Mouse (Mus musculus) midbrain, embryonic 11.5 days (tissue): ENCODE data around the gene Dock1. TPM values are rescaled to one million over a fixed set of nuclear protein-coding genes. Genes with fewer than 3 reads are reported as not detected.

Experiments used
- ATAC-seq: fragments of 200-750 bp; cut with Nextera tagmentation; 2 replicates; pipeline ENCODE4 v1.8.0; 2017; ENCODE audit warnings: moderate TSS enrichment, moderate library complexity; ENCODE audit not compliant: low FRiP score
- DNase-seq: peaks from one replicate; pipeline ENCODE4 v3.0.0; 2015; ENCODE audit warnings: low spot score; ENCODE audit errors: missing footprints
- H3K27ac ChIP-seq: fragments of 300-500 bp; sonication (generic); 2 replicates; pipeline ENCODE4 v1.5.1; 2014; ENCODE audit warnings: low read depth, low read length
- H3K27me3 ChIP-seq: fragments of 300-500 bp; sonication (generic); 2 replicates; pipeline ENCODE4 v1.6.1; 2014; ENCODE audit warnings: mild to moderate bottlenecking, low read length, moderate library complexity, mixed read lengths; ENCODE audit not compliant: control insufficient read depth, insufficient read depth
- H3K36me3 ChIP-seq: fragments of 300-500 bp; sonication (generic); 2 replicates; pipeline ENCODE4 v1.6.1; 2014; ENCODE audit warnings: mild to moderate bottlenecking, low read length, moderate library complexity, mixed read lengths; ENCODE audit not compliant: control insufficient read depth, insufficient read depth
- H3K4me1 ChIP-seq: fragments of 300-500 bp; sonication (generic); 2 replicates; pipeline ENCODE4 v1.6.1; 2014; ENCODE audit warnings: low read length; ENCODE audit not compliant: control insufficient read depth, insufficient read depth
- H3K4me2 ChIP-seq: fragments of 300-500 bp; sonication (generic); 2 replicates; pipeline ENCODE4 v1.6.1; 2014; ENCODE audit warnings: mild to moderate bottlenecking, moderate library complexity
- H3K4me3 ChIP-seq: fragments of 300-500 bp; sonication (generic); 2 replicates; pipeline ENCODE4 v1.5.1; 2014; ENCODE audit warnings: low read depth, low read length
- H3K9ac ChIP-seq: fragments of 300-500 bp; sonication (generic); 2 replicates; pipeline ENCODE4 v1.6.1; 2014; ENCODE audit warnings: low read length
- H3K9me3 ChIP-seq: fragments of 300-500 bp; sonication (generic); 2 replicates; pipeline ENCODE4 v1.6.1; 2016; ENCODE audit warnings: low read length; ENCODE audit not compliant: control insufficient read depth
- WGBS: fragments of 180-500 bp; shearing (Covaris S2); extraction: QIAGEN DNeasy Blood & Tissue Kit; methylation state at CpG from one replicate; pipeline ENCODE4 v1.1.7; 2014; 5-methylcytosine and 5-hydroxymethylcytosine counted together
- polyA plus RNA-seq: library from polyadenylated mRNA; unstranded; fragments of >200 nt; fragmentation: Nextera tagmentation; extraction: Ambion mirVana; gene quantifications from 2 replicates; pipeline ENCODE4 v1.2.1, GENCODE M21; 2014

Dock1 gene
- polyA plus RNA-seq, 1 experiment from 2014 or later = 17.6 TPM

DNA sequence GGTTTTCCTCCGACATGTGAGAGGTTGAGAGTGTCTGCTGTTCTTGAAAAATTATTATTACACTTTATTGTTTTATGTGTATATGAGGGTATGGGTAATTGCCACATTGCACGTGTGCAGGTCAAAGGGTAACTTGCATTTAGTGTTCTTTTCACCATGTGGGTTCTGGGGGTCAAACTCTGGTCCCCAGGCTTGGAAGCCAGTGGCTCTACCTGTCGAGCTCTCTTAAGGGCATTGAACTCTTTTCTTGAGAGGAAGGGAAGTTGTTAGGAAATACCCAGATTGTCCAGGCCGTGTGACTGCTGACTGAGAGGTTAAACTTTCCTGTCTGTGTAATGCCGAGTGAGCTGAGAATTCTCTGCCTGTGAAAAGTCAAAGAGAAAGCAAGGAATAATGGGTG lies 19.7 kb downstream of the Dock1 start:
- Histone ChIP-seq H3K9ac (no peak overlapping the region), H3K4me2 (no peak overlapping the region), H3K36me3 (no peaks in the 10 kb centered on the region), H3K27me3 (no peaks in the 10 kb centered on the region), H3K9me3 (no peaks in the 10 kb centered on the region), H3K4me1 (no peaks in the 10 kb centered on the region), H3K27ac (no peak overlapping the region), H3K4me3 (no peak overlapping the region)
- WGBS = 83% methylated on average over 5 of the region's 5 CpGs
- DNase-seq = no peak
- no peak for ATAC-seq

DNA sequence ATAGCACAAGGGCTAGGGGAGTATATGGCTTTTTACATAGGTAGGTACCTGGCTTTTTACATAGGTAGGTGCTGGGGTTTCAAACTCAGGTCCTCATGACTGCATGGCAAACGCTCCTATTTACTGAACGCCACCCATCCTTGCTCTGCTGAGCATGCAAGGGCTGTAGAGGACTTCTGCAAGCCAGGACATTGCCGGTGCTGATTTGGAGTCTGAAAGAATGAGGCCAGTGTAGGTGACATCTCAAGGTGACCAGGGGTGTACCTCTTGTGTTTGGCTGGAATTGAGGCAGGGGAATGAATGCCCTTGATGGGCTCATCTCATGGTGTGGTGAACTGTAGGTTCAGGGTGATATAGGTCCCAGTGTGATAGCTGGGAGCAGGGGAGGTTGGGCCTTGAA lies 20.4 kb downstream of the Dock1 start:
- Histone ChIP-seq H3K9ac (no peak overlapping the region), H3K9me3 (no peaks in the 10 kb centered on the region), H3K27ac (no peak overlapping the region), H3K4me1 (no peaks in the 10 kb centered on the region), H3K4me3 (no peak overlapping the region), H3K36me3 (no peaks in the 10 kb centered on the region), H3K4me2 (no peak overlapping the region), H3K27me3 (no peaks in the 10 kb centered on the region)
- ATAC-seq = no peak
- WGBS = 99% methylated on average over 3 of the region's 3 CpGs
- no peak for DNase-seq

DNA sequence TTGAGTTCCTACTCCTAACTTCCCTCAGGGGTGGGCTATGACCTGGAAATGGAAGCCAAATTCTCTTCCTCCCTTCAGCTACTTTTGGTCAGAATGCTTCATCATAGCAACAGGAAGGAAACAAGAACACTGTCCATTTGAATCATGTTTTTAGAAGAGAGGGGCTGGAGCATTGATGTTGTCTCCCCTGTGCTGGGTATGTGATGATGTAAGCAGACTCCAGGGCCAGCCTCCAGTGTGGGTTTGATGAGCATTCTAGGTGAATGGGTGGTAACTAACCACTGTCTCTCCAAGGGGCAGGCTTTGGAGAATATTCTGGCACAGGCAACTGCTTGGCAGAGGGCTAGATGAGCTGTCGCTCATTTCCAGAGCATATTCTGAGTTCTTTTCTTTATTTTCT lies 22.9 kb downstream of the Dock1 start:
- no peak for ATAC-seq
- DNase-seq = no peak
- Histone ChIP-seq H3K36me3 (no peaks in the 10 kb centered on the region), H3K4me1 (no peaks in the 10 kb centered on the region; the same call in 1 of the 2 replicates), H3K4me2 (no peak overlapping the region), H3K27ac (no peak overlapping the region), H3K9ac (no peak overlapping the region), H3K9me3 (no peaks in the 10 kb centered on the region), H3K4me3 (no peak overlapping the region), H3K27me3 (no peaks in the 10 kb centered on the region)
- WGBS = 91% methylated on average over 1 of the region's 1 CpGs

DNA sequence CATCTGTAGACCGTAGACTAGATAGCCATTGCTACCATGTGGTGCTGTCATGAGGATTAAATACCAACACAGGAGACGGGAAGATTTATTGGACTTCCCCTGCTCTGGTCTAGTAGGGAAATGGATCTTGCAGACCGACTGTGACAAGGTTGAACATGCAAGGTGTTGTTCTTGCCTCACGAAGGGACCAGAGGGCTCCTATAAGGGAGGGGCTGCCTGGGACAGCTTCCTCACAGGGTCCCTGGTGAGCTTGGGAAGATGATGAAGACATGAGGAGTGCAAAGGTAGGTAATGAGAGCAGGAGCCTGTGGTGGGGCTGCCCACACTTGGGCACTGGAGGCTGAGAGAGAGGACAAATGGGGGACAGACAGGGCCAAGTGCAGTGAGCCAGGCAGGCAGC lies 25.0 kb downstream of the Dock1 start:
- DNase-seq = no peak
- Histone ChIP-seq H3K4me1 (no peaks in the 10 kb centered on the region; the same call in 1 of the 2 replicates), H3K4me3 (no peak overlapping the region)

DNA sequence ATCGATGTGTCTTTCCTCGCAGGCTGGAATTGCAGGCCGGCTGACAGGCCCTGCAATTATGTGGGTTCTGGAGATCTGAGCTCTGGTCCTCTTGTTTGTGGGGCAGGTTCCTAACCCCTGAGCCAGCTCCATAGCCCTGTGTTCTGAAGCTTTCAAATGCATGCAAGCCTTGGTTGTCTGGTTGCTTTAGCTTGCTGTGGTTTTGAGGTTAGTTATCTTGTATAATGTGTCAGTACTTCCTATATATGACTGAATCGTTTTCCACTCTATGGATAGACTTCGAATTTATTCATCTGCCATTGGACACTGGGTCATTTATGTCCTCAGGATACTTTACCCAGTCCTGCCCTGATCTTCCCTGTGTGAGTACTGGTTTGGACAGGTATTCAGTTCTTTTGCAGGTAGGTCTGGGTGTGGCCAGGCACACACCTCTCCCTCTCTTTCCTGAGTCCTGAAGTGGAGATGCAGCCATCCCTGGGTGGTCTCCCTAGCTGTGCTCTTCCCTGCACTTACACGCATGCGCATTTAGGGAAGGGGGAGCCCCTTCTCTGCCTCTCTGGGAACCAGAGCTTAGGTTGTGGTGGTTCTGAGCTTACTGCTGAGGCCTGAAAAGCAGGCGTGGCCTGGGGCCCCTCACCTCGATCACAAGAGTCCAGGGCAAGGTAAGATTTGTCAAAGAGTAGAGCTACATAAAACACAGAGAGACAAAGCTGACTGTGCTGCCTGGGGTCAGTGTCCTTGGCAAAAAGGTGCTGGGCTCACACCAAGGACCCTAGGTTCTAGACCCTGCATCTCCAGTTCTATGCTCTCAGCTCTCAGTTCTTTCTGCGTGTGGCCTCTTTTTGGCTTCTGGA lies 25.9 kb downstream of the Dock1 start:
- no peaks in the 10 kb centered on the region; the same call in 1 of the 2 replicates for H3K4me1 ChIP-seq
- H3K36me3 ChIP-seq = no peaks in the 10 kb centered on the region
- H3K27me3 ChIP-seq = no peaks in the 10 kb centered on the region
- no peak for ATAC-seq
- H3K27ac ChIP-seq = no peak overlapping the region
- 82% methylated on average over 10 of the region's 10 CpGs for WGBS
- no peak overlapping the region for H3K4me3 ChIP-seq
- no peak for DNase-seq
- H3K9ac ChIP-seq = no peak overlapping the region
- no peaks in the 10 kb centered on the region for H3K9me3 ChIP-seq
- H3K4me2 ChIP-seq = no peak overlapping the region

More for the DNA sequence above, 25.0 kb downstream of the Dock1 start:
- 91% methylated on average over 4 of the region's 4 CpGs for WGBS
- ATAC-seq = no peak
- Histone ChIP-seq H3K27ac (no peak overlapping the region), H3K4me2 (no peak overlapping the region), H3K27me3 (no peaks in the 10 kb centered on the region), H3K9me3 (no peaks in the 10 kb centered on the region), H3K36me3 (no peaks in the 10 kb centered on the region), H3K9ac (no peak overlapping the region)

DNA sequence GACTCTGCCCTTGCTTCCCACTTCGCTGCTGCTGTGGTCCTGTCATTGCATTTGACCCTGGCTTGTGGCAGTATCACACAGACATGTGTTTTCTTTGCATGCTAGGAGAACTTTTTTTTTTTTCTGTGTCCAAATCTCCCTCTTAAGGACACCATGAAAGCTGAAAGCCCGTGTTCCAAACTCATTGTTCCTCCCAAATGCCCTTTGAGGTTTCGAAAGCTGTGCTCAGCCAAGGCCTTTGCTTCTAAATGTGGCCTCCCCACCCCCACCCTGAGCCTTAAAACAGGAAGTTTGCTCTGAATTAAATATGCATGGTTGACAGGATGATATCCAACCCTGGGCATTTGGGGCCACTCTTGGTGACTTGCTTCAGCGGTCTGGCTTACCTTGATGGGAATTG lies 27.0 kb downstream of the Dock1 start:
- DNase-seq (no peak), ATAC-seq (no peak)
- 60% methylated on average over 4 of the region's 4 CpGs for WGBS
- H3K9me3 ChIP-seq = no peaks in the 10 kb centered on the region
- no peak overlapping the region for H3K4me2 ChIP-seq
- H3K27me3 ChIP-seq = no peaks in the 10 kb centered on the region
- no peak overlapping the region for H3K4me3 ChIP-seq
- no peaks in the 10 kb centered on the region for H3K36me3 ChIP-seq
- H3K9ac ChIP-seq = no peak overlapping the region
- no peak overlapping the region for H3K27ac ChIP-seq
- H3K4me1 ChIP-seq = no peaks in the 10 kb centered on the region; the same call in 1 of the 2 replicates

DNA sequence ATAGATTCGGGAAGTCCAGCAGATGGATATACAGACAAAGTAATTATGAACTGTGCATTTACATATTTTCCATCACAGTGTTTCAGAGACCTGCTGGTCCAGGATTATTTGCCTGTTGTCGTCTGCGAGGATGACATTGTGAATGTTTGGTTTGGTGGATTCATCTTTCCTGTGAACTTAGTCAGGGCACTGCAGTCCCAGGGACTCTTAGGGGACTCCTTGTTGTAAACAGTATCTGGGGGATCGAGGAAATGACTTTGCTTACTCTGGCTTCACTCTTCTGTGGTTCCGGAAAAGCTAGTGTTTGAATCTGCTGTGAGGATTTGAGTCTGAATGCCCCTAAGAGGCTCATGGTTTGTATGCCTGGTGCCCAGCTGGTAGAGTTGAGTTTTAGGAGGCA lies 27.8 kb downstream of the Dock1 start:
- no peak for ATAC-seq
- no peak overlapping the region for H3K27ac ChIP-seq
- no peaks in the 10 kb centered on the region; the same call in 1 of the 2 replicates for H3K4me1 ChIP-seq
- H3K9ac ChIP-seq = no peak overlapping the region
- no peak overlapping the region for H3K4me2 ChIP-seq
- H3K9me3 ChIP-seq = no peaks in the 10 kb centered on the region
- no peak for DNase-seq
- H3K4me3 ChIP-seq = no peak overlapping the region
- H3K36me3 ChIP-seq = no peaks in the 10 kb centered on the region
- no peaks in the 10 kb centered on the region for H3K27me3 ChIP-seq
- WGBS = 86% methylated on average over 5 of the region's 5 CpGs

DNA sequence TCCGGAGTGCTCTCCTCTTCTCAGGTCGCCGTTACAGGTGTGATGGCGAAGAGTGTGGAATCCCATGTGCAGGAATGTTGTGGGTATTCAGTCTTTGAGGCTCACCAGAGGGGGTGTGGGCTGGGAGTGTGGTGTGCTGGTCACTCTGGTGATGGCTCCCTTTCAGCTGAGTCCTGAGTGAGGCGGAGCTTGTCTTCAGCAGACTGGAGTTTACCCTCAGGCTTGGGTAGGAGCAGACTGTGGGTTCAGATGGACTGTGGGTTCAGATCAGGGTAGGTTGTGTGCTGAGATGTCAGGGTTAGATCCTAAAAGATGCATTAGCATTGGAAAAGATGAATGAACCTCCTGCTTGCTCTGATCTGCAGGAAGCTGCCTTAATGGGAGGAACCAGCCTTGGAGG lies 29.5 kb downstream of the Dock1 start:
- no peak overlapping the region for H3K4me2 ChIP-seq
- DNase-seq (no peak), ATAC-seq (no peak)
- H3K4me1 ChIP-seq = no peaks in the 10 kb centered on the region; the same call in 1 of the 2 replicates
- no peaks in the 10 kb centered on the region for H3K36me3 ChIP-seq
- no peak overlapping the region for H3K4me3 ChIP-seq
- no peaks in the 10 kb centered on the region for H3K27me3 ChIP-seq
- no peaks in the 10 kb centered on the region for H3K9me3 ChIP-seq
- WGBS = 85% methylated on average over 5 of the region's 5 CpGs
- no peak overlapping the region for H3K9ac ChIP-seq
- H3K27ac ChIP-seq = no peak overlapping the region

DNA sequence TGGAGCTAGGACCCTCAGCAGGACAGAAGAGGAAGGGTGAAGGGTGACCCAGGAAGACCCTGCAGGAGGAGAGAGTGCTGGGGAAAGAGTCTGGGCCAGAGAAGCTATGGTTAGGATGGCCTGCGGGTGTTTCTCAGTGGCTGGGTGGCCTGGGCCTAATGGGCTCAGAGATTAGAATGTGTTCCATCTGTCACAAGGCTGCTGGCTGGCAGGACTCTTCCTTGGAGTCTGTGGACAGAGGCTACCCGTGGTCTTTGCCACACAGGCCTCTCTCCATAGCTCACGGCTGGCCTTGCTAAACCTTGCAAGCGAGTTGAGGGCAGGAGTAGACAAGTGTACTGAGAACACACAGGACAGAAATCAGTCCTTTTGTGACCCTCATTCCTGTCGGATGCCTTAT lies 32.0 kb downstream of the Dock1 start:
- 77% methylated on average over 5 of the region's 5 CpGs for WGBS
- no peak overlapping the region for H3K4me3 ChIP-seq
- no peaks in the 10 kb centered on the region for H3K27me3 ChIP-seq
- no peak overlapping the region for H3K4me2 ChIP-seq
- DNase-seq (no peak), ATAC-seq (no peak)
- no peak overlapping the region for H3K27ac ChIP-seq
- H3K36me3 ChIP-seq = no peaks in the 10 kb centered on the region
- no peaks in the 10 kb centered on the region for H3K9me3 ChIP-seq
- no peaks in the 10 kb centered on the region; the same call in 1 of the 2 replicates for H3K4me1 ChIP-seq
- H3K9ac ChIP-seq = no peak overlapping the region
